ENCODE assay signal across 8 mouse cellular contexts in the genomic region with DNA sequence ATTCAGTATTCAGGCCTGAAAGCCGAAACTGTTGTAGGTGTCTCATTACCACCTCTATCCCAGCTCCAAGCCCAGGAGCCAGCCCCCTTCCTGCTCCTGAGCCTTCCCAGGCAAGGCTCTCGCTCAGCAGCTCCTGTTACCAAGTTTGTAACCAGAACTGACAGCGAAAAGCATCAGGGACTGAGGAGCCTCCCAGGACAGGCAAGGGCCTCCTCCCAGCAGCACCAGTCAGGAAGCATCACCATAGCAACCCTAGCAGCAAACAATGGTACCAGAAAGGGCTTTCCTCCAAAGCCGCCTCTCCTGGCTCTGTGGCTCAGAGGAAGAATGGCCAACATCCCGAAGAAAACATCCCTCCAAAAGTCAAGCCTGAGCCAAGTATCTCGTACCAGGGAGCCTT. TPM values are rescaled to one million over a fixed set of nuclear protein-coding genes. Genes with fewer than 3 reads are reported as not detected.
A peak's percentile ranks its signal among the peaks of the same experiment; 100 is the strongest.
DNase-seq lines count a peak whose midpoint lies in the region; ATAC-seq lines count a peak whose summit lies in the region.
"Had no signal": no experiment of that assay in that cellular context is flagged by ENCODE, and none has a peak within 500 bp of the region (broad histone marks: within the 10 kb centered on the region; RNA-seq: fewer than 3 reads in every experiment).

Gene Tex52 (plus strand): TSS at position 265 of the 400 bp plus-strand sequence.
Gene Gm44596 (plus strand): TSS at position 312 of the 400 bp plus-strand sequence.

- no peaks in the 10 kb centered on the region for H3K9me3 ChIP-seq in embryonic facial prominence, embryonic 12.5 days
- H3K9me3 ChIP-seq in heart, embryonic 16.5 days (replicated peaks; ENCODE audit: control insufficient read depth, low read length), result no peaks in the 10 kb centered on the region

- H3K4me1 ChIP-seq in embryonic facial prominence, embryonic 12.5 days, result peaks cover 10% of the 10 kb centered on the region; the same call in 1 of the 2 replicates
- no peaks in the 10 kb centered on the region; the same call in 1 of the 2 replicates for H3K4me1 ChIP-seq in heart, embryonic 16.5 days (ENCODE audit: control insufficient read depth, insufficient read depth, low read length)

- H3K4me2 ChIP-seq in embryonic facial prominence, embryonic 12.5 days (replicated peaks), result no peak within 1 kb of the TSS
- no peak within 1 kb of the TSS for H3K4me2 ChIP-seq in heart, embryonic 16.5 days (ENCODE audit: low read depth, low read length)

- 33% methylated on average over 6 of the region's 6 CpGs for WGBS in embryonic facial prominence, embryonic 12.5 days
- WGBS in heart, embryonic 16.5 days, result 39% methylated on average over 6 of the region's 6 CpGs

- peaks cover 61% of the 10 kb centered on the region for H3K36me3 ChIP-seq in embryonic facial prominence, embryonic 12.5 days
- H3K36me3 ChIP-seq in heart, embryonic 16.5 days (ENCODE audit: control insufficient read depth, insufficient read depth), result peaks cover 43% of the 10 kb centered on the region

- DNase-seq in brain, adult 2 months (ENCODE audit: low read depth, low spot score), result peak; percentile 86
- DNase-seq in layer of hippocampus, postnatal 36 days, result peak; percentile 55 to 65
- peak; percentile 58 for DNase-seq in retina, postnatal 1 day
- DNase-seq in cerebellum, adult 11-12 months, result no peak

- H3K4me3 ChIP-seq in embryonic facial prominence, embryonic 12.5 days, result no peak within 1 kb of the TSS
- no peak within 1 kb of the TSS for H3K4me3 ChIP-seq in heart, embryonic 16.5 days (ENCODE audit: low read length)

- peak within 1 kb of the TSS; percentile 60; the same call in 1 of the 2 replicates for H3K27ac ChIP-seq in embryonic facial prominence, embryonic 12.5 days
- peak within 1 kb of the TSS; percentile 39; the same call in 1 of the 2 replicates for H3K27ac ChIP-seq in heart, embryonic 16.5 days (ENCODE audit: low read length)

- H3K27me3 ChIP-seq in embryonic facial prominence, embryonic 12.5 days, result no peaks in the 10 kb centered on the region
- no peaks in the 10 kb centered on the region for H3K27me3 ChIP-seq in heart, embryonic 16.5 days (ENCODE audit: control insufficient read depth, insufficient read depth, low read length)

- H3K9ac ChIP-seq in embryonic facial prominence, embryonic 12.5 days, result 0 out of 2 replicates have a peak within 1 kb of the TSS, but pooled peaks have one; percentile 7
- H3K9ac ChIP-seq in heart, embryonic 16.5 days (ENCODE audit: low read length), result no peak within 1 kb of the TSS

- peak; percentile 79 for ATAC-seq in embryonic facial prominence, embryonic 12.5 days (ENCODE audit: insufficient number of reproducible peaks, insufficient read depth, low FRiP score, low TSS enrichment)
- peak; percentile 74 for ATAC-seq in heart, embryonic 16.5 days (replicated peaks; ENCODE audit: extremely low read depth, insufficient read depth, low FRiP score)
- no peak for ATAC-seq in cerebellum, adult (ENCODE audit: insufficient number of reproducible peaks, low FRiP score, low TSS enrichment)

RNA-seq across cellular contexts. Expression of gene Tex52, which starts in this region (rescaled TPM):
- polyA plus RNA-seq in embryonic facial prominence, embryonic 12.5 days (2016; fragmentation: Nextera tagmentation; extraction: Ambion mirVana), result 0.42 and 0.85 TPM in 2 replicates
- 0.14 and 0.22 TPM in 2 replicates for polyA plus RNA-seq in heart, embryonic 16.5 days (2015; fragmentation: Nextera tagmentation; extraction: Ambion mirVana)
- total RNA-seq in layer of hippocampus, postnatal 36 days (2021), result 1 to 10 TPM in 1 of 2 experiments, under 1 TPM in 1; 0.68 to 1.5 TPM
- polyA plus RNA-seq: intestine, embryonic 14.5 days had no signal

RNA-seq across cellular contexts. Expression of gene Gm44596, which starts in this region (rescaled TPM):
- not detected in 2 replicates for polyA plus RNA-seq in embryonic facial prominence, embryonic 12.5 days (2016; fragmentation: Nextera tagmentation; extraction: Ambion mirVana)
- polyA plus RNA-seq in heart, embryonic 16.5 days (2015; fragmentation: Nextera tagmentation; extraction: Ambion mirVana), result not detected in 2 replicates
- total RNA-seq in layer of hippocampus, postnatal 36 days (2021), result not detected
- polyA plus RNA-seq: intestine, embryonic 14.5 days had no signal

Comparison
In these comparisons a context has a peak if more than half of its experiments do, and no peak if none do; other contexts are left out.
1. Peak in ATAC-seq, H3K27ac ChIP-seq and H3K9ac ChIP-seq in embryonic facial prominence, embryonic 12.5 days; RNA of the genes that start here not detected or under 1 TPM.
2. Peak in ATAC-seq and H3K27ac ChIP-seq in heart, embryonic 16.5 days; RNA of the genes that start here not detected or under 1 TPM.